Mouse (Mus musculus) small intestine, adult 2 months (tissue): ENCODE results near the gene Trmt112.

Experiments used
- CTCF ChIP-seq: fragments of 200-500 bp; IDR thresholded peaks from 2 replicates; pipeline ENCODE4 v1.5.1; 2012; ENCODE audit warnings: low read depth, mild to moderate bottlenecking, control low read depth, inconsistent platforms, low read length, moderate library complexity, mixed read lengths; ENCODE audit not compliant: insufficient replicate concordance, insufficient read length; ENCODE audit errors: extremely low read depth
- POLR2A ChIP-seq: fragments of 200-500 bp; IDR thresholded peaks from 2 replicates; pipeline ENCODE4 v1.6.1; 2012; ENCODE audit warnings: low read depth, mild to moderate bottlenecking, control low read depth, inconsistent platforms, low read length, moderate library complexity

DNA sequence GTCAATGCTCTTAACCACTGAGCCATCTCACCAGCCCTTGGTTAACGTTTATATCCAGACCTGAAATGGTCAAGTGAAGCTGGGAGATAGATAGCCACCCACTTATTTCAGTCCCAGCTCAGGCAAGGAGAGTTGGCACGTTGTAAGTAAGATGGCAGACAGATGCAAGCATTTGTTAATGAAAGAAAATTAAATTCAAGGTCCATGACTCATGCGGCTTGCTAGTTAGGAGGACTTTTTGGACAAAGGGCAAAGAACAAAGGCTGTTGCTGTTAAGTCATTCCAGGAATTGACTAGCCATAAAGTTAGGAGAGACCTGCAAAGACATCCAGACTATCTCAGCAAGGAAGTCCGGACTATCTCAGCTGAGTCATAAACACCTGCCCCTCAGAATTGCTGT is 9.9 kb upstream of the Trmt112 start:
- no peak for TF ChIP-seq CTCF
- no peak for TF ChIP-seq POLR2A
